Mouse (Mus musculus) G1E-ER4 (cell line): ENCODE data around the gene Relt. TPM values are rescaled to one million over a fixed set of nuclear protein-coding genes. Genes with fewer than 3 reads are reported as not detected.

ENCODE experiments used
- GATA1 ChIP-seq: IDR thresholded peaks from one replicate; pipeline ENCODE4 v1.8.0; 2012; ENCODE audit warnings: low read length, inconsistent platforms
- polyA plus RNA-seq: library from polyadenylated mRNA; stranded (reverse); fragments of >175 nt; gene quantifications from 2 replicates; pipeline ENCODE4 v1.2.3, GENCODE M21; 2012

Relt gene
- polyA plus RNA-seq, 1 experiment: 53.1 TPM

DNA sequence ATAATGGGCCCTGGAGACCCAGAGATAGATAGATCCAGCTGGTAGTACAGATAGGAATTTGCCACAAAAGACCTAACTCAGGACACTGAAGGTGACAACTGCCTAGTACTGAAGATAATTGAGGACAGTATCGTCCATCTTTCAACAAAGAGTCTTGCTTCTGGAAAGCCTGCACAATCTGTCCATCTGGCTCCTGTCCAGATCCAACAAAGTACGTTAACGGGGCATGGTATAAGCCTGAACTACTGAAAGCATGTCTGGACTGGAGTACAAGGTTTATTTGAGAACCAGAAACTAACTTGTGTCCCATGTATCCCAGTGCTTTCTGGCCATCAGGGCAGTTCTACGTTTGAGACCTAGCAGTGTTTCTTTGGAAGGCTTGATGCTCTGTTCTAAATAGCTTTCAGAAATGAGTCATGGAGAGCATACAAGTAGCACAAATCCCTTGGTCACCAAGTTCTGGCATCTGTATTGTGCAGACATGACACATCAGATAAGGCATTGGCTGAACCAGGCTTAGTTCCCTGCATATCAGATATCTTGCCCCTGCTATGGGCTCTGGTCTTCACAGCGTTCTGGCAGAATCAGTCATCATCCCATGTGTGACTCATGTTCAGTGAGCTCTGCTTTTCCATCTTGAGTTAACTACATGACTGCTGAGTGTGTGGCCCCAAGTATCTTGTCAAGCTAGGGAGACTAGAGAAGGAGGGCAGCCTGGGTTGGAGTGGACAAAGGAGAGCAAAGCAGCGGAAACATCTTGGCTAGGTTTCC, 23.4 kb downstream of the Relt start:
- peak; percentile 76 for TF ChIP-seq GATA1

DNA sequence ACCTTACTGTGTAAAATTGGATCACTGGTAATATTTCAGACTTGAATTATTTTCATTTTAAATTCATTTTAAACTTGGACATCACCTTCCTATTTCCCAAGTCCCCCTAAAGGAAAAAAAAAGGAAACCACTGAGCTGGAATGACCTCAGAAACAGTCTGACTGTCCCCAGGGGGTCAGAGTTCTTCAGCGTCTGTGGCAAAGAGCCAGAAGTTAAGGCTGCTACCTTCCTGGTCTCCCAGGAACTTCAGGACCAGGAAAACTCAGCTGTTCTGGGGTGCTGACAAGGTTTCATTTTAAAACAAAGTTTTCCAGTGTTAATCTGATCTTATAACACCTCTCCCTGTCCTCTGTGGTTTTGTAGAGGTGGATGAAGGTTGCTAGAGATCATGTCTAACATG, 25.5 kb downstream of the Relt start:
- no peak for TF ChIP-seq GATA1

DNA sequence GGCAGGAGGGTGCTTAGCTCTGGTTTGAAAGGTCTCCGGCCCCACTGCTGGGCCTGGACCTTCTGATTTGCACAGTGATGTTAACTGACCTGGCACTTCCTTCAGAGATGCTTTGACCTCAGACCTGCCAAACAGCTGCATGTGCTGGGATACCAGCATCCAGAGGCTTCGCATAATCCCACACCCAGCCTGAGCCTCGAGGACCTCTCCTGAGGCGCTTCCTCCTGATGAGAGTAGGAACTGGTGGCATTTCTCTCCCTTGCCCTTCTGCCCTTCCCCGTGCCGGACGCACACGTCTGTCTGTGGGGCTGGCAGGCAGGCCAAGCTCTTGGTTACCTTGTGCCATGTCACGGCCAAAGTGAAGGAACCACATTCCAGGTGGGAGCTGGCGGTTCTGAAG, 26.6 kb downstream of the Relt start:
- TF ChIP-seq GATA1: no peak

DNA sequence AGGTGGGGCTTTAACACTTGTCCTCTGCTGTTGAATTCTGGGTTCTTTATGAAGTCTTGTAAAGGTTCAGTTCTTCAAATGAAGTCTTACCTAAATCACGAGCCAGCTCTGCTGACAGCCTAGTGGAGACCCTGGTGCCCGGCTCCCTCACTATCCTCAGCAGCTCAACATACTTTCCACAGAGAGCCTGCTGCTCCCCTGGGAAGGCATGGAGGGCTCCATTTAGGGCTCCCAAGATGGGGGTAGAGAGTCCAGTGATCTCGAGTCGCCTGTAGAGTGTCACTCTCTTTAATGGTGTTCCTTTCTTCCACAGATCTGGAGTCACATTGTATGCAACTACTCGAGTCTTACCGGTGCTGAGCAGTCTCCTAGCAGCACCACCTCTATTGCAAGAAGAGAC, 27.5 kb downstream of the Relt start:
- no peak for TF ChIP-seq GATA1

DNA sequence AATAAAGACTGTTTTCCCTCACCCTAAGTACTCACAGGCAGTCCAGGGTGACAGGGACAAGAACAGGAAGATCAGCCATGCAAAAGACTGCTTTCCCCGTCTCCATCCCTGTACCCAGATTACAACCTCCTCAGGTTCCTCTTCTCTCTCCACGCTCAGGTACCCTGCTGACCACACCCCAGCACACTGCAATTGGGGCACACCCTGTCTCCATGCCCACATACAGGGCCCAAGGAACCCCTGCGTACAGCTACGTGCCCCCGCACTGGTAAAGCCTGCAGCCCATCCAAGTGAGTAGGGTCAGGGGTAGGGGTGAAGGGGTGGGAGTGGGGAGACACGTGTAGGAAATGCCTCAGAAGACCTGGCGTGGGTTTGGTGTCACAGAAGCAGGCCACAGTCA, 28.1 kb downstream of the Relt start:
- no peak for TF ChIP-seq GATA1

DNA sequence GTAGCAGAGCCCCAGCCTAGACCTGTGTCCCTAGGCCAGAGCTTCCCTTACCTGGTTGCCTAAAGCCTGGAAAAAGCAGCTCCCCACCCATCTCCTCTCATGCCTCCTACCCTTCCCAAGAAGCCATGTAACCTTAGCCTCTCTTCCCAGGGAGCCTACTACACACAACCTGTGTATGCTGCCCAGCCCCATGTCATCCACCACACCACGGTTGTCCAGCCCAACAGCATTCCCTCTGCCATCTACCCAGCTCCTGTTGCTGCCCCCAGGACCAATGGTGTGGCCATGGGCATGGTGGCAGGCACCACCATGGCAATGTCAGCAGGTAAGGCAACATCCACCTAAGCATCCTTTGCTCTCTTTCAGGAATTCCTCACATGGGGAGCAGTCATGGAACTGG, 29.4 kb downstream of the Relt start:
- no peak for TF ChIP-seq GATA1

DNA sequence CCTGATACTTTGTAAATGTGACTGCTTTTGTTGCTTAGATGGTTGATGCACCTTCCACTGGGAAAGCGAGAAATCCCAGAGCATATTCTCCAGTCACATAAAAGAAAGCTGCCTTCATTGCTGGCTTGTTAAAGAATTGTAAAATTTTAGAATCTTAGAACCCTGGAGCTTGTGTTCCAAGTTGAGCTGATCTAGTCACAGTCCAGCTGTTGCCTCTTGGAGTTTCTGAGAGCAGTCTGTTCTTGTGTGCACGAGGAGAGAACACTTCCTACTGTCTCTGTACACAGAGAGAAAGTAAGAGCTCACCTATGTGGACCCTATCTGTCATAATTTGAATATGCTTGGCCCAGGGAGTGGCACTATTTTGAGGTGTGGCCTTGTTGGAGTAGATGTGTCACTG, 34.7 kb downstream of the Relt start:
- TF ChIP-seq GATA1: no peak

DNA sequence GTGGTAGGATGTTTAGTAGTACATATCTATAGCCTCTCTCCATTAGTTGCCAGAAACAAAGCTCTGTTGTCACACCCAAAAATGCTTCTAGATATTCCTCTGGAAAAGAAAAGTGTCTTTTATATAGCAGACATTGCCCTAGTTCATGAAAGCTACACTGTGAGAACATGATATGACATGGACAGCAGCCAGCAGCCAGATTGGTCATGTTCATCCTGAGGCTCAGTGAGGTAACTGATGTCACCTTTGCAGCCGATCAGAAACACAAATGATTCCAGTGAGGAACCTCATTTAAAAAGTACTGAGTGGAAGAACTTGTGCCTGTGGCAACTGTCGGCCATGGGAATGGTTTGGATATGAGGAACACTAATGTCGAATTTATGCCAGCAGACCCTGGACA, 38.6 kb downstream of the Relt start:
- no peak for TF ChIP-seq GATA1

DNA sequence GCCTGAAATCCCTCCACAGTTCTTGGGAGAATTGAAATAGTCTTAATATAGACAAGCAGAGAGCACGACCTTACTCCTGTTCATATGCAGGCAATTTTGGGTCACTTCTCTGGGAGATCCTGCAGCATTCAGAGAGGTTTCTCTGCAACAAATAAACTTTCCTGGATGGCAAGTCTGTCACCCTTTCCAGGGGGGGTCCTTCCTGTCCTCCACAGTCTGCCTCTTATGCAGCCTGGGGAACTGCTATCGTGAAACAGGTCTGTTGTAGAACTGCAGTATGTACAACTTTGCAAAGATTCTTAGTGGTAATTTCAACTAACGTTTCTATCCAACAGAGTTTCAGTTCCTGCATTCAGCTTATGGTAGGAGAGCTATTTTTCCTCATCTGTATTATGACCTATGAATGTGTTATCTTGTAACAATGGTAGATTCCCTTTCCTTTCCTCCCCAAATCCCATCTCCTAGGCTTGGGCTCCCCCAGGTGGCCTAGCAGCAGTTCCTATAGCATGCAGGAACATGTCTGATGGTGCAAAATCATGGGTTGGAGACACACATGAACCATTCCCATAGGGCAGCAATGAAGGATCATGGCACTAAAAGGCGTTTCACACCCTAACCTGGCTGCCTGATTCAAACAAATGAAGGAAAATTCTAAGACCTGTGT, 44.7 kb downstream of the Relt start:
- TF ChIP-seq GATA1: no peak

DNA sequence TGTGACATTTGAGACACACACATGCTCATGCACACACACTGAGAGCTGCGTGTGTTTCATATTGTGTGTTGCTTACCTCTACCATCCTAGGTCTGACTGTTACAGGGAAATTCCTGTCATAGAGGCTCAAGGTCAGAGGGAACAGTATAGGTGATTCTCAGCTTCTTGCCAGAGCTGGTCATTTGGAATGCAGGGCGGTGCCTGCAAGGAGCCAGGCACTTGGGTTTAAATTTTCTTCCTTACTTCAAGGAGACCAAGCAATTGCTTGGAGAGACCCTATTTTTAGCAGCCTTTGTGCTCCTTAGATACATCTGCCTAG, 45.8 kb downstream of the Relt start:
- TF ChIP-seq GATA1: no peak

DNA sequence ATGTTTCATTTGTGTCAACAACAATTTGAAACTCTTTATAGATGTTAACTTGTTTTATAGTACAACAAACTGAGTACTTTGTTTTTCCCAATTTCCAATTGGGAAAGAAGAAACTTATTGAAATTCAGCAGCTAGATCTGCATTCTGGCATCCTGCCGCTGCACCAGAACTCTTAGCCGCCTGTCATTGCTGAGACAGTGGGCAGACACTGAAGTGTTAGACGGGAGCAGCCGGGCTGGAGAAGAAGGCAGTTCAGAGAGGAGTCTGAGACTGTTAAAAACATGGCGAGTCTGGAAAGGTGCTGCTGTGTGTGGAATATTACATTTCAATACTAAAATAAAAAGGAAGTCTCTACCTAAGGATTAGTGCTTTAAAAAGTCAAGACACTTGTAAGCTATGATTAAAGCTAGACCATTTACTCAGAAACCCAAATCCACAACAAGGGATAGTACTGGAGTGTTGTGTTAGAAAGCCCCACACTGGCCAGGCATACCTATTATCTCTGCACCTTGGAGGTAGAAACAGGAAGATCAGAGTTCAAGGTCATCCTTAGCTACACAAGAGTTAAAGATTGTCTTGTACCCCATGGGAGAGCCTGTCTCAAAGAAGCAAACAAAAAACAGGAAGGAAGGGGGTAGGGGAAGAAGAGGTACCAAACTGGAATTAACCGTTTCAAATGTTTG, 46.3 kb downstream of the Relt start:
- TF ChIP-seq GATA1: no peak

DNA sequence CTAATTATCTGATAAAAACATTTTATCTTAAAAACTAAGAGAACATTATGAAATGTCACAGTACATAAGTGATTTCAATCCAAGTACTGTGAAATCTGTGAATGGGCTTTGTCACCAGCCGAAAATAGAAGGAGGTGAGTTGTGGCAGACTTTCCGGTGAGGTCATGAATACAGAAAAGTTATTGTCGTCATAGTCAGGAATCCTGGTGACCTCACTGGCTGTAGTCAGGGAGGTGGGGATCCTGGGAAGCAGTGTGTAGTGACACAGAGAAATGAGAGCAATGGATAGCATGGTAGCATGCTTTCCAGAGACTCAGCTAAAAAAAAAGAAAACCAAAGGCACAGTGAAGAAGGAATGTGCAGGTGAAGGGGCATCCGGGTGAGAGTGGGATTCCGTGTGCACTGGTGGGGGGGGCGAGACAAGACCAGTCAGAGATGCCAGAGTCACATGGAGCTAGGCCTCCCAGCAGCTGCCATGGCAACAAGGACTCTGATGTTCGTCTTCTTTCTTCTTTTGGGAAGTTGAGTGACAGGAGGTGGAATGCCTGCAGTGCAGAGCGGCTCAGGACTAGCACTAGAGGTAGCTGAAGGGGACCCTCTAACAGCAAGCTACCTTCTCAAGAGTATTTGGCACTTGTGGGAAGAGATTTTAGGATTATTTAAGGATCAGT, 47.2 kb downstream of the Relt start:
- TF ChIP-seq GATA1: no peak

DNA sequence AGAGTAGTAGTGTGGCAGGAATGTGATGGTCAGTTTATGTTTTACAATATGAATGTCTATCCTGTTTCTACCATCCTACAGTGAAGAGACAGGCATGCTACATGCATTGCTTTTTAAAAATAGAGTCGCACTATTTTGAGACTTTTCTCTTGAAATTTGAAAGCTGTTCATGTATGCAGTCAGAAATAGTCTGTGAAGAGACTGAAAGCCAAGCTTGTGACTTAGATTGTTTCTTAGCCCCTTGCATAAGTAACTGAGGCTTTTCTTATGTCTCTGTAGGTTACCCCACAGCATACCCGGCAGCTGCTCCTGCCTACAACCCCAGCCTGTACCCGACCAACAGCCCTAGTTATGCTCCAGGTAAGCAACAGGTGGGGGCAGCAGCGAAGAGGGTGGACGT, 50.6 kb downstream of the Relt start:
- TF ChIP-seq GATA1: no peak

DNA sequence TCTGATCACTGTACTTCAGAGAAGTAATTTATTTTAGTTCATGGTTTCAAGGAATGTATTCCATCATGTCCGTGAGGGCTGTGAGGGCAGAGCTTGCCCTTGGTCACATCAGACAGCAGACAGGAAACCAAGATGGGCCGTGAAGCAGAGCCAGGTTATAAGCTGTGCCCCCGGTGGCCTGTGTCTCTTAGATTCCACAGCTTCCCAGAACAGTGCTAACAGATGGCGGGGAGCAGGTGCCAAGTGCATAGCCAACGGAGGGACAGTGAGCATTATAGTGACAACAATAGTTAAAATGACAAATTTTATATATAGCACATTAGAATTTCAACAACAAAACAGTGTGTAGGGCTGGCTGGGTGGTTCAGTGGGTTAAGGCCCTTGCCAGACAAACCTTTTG, 51.3 kb downstream of the Relt start:
- TF ChIP-seq GATA1: no peak

DNA sequence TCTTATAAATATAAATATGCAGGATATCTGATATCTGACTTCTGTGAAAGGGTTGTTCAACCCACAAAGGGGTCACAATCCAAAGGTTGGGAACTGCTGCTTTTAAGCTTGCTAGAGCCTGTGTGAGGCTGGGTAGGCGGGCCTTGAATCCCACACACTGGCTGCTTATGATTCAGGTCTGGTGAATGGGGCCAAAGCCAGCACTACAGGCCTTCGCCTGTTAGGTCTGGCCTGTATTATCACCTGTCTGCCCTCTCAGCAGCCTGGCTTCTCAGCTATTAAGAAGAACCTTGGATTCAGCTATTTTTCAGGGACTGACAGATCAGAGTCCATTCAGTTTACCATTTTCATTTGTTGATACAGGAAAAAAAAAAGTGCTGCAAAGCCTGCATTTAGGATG, 57.9 kb downstream of the Relt start:
- no peak for TF ChIP-seq GATA1

DNA sequence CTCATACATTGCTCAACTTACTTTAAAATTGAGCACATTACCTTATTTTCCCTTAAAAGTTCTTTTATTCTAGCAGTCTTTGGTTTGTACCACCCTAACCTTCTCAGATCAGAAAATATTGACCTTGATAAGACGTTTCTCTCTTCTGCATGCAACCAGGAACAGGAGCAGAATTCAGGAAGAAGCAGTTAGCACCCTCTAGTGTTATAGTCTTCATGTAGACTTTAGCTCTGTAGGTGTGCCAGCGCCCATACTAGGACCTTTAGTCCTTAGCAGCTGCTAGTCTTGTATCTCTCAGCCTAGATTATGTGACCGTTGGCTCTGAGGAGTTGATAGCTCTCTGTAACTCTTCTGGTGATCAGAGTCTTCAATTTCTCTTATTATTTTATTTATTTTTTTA, 64.4 kb downstream of the Relt start:
- TF ChIP-seq GATA1: no peak

Other genes with a start within 250 kb of the Relt start
- gene Plekhb1, start 201.0 kb downstream of the Relt start, polyA plus RNA-seq: not detected in 2 replicates
- 43.5 and 47.1 TPM in 2 replicates for gene Fam168a, start 156.8 kb downstream of the Relt start, polyA plus RNA-seq
- not detected in 2 replicates for gene Arhgef17, start 68.7 kb upstream of the Relt start, polyA plus RNA-seq
- gene P2ry6, start 111.2 kb upstream of the Relt start, polyA plus RNA-seq: not detected in 2 replicates
- gene P2ry2, start 149.4 kb upstream of the Relt start, polyA plus RNA-seq: not detected in 2 replicates
- gene Fchsd2, start 229.4 kb upstream of the Relt start, polyA plus RNA-seq: 1.5 and 5.0 TPM in 2 replicates